ENCODE assay signal across 33 mouse cellular contexts in the genomic region with DNA sequence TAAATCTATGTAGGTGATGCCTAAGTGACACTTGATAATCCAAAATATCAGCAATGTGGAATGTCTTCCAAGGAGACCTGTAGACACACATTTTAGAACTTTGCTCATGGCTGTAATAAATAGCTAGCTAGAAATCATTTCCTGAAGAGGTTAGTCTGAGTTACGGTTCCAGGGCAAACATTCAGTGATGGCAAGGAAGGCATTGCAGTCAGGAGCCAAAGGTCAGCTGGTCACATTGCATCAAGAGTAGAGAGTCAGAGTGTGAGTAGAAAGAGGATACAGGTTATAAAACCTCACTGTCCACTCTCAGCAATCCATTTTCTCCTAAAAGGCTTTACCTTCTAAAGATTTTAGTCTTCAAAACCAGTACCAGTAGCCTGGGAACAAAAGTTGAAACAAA. TPM values are rescaled to one million over a fixed set of nuclear protein-coding genes. Genes with fewer than 3 reads are reported as not detected.
DNase-seq lines count a peak whose midpoint lies in the region; TF ChIP-seq lines count a peak whose summit lies in the region.
"Had no signal": no experiment of that assay in that cellular context is flagged by ENCODE, and none has a peak within 500 bp of the region (broad histone marks: within the 10 kb centered on the region; RNA-seq: fewer than 3 reads in every experiment).

No protein-coding gene starts in this region.

- H3K27me3 ChIP-seq in heart, adult 2 months (ENCODE audit: control insufficient read depth, insufficient read depth, low read length): 0 out of 2 replicates have a peak, but pooled peaks cover 1% of the 10 kb centered on the region
- H3K27me3 ChIP-seq: embryonic facial prominence, embryonic 13.5 days; forebrain, embryonic 12.5 days; forebrain, embryonic 15.5 days; heart, embryonic 12.5 days; heart, embryonic 15.5 days; hindbrain, embryonic 13.5 days had no signal

- H3K79me2 ChIP-seq in heart, adult 2 months (replicated peaks; ENCODE audit: control insufficient read depth, insufficient read depth, low read length): no peaks in the 10 kb centered on the region

- 65% methylated on average over 1 of the region's 1 CpGs for WGBS in heart, adult 2 months

- H3K36me3 ChIP-seq in heart, adult 2 months (ENCODE audit: control insufficient read depth, insufficient read depth, low read length): no peaks in the 10 kb centered on the region
- H3K36me3 ChIP-seq: embryonic facial prominence, embryonic 10.5 days; embryonic facial prominence, embryonic 13.5 days; forebrain, embryonic 12.5 days; forebrain, embryonic 15.5 days; heart, embryonic 12.5 days; heart, embryonic 15.5 days; hindbrain, embryonic 10.5 days; hindbrain, embryonic 13.5 days had no signal

- H3K4me3 ChIP-seq in heart, adult 2 months: no peak overlapping the region
- H3K4me3 ChIP-seq: embryonic facial prominence, embryonic 10.5 days; embryonic facial prominence, embryonic 13.5 days; erythroblast, embryonic 14.5 days; forebrain, embryonic 12.5 days; forebrain, embryonic 15.5 days; heart, embryonic 12.5 days; heart, embryonic 15.5 days; hindbrain, embryonic 10.5 days; hindbrain, embryonic 13.5 days had no signal

- no peak overlapping the region for H3K27ac ChIP-seq in heart, adult 2 months
- H3K27ac ChIP-seq: embryonic facial prominence, embryonic 10.5 days; embryonic facial prominence, embryonic 13.5 days; forebrain, embryonic 12.5 days; forebrain, embryonic 15.5 days; heart, embryonic 15.5 days; hindbrain, embryonic 10.5 days; hindbrain, embryonic 13.5 days had no signal

- no peak for TF ChIP-seq CTCF in heart, adult 2 months (IDR thresholded peaks at IDR 0.05)

- no peak overlapping the region for H3K9ac ChIP-seq in heart, adult 2 months (ENCODE audit: low read depth, low read length)
- H3K9ac ChIP-seq: embryonic facial prominence, embryonic 13.5 days; forebrain, embryonic 12.5 days; forebrain, embryonic 15.5 days; heart, embryonic 12.5 days; heart, embryonic 15.5 days; hindbrain, embryonic 13.5 days had no signal

- TF ChIP-seq EP300 in heart, adult 2 months (IDR thresholded peaks at IDR 0.05; ENCODE audit: insufficient read depth, low read depth, low read length): no peak

- intact Hi-C loops in heart, adult 2 months (cut with DNase I): no loop called here

- peak; percentile 43 for DNase-seq in heart, adult 11 months
- DNase-seq in heart, adult 2 months: no peak
- peak; percentile 56 to 67 for DNase-seq in kidney, adult 8-10 months
- DNase-seq in kidney, adult 18-20 months: no peak
- DNase-seq in kidney, postnatal 36 days: peak; percentile 57 to 60
- DNase-seq in kidney, postnatal 10 days: no peak
- DNase-seq: adrenal gland, adult 8-10 months; adrenal gland, postnatal 25 days; cerebellum, adult 11-12 months; cerebellum, adult 8-10 months; cerebellum, postnatal 10 days; cerebellum, postnatal 36 days; embryo, embryonic 11 days; gastrocnemius, postnatal 10 days; gastrocnemius, postnatal 36 days; heart, postnatal 10 days; heart, postnatal 36 days had no signal

- no peak for TF ChIP-seq POLR2A in heart, adult 2 months (IDR thresholded peaks at IDR 0.05; ENCODE audit: insufficient read depth, low read depth, low read length)

- H3K4me1 ChIP-seq in heart, adult 2 months (ENCODE audit: control insufficient read depth, insufficient read depth, low read length): no peaks in the 10 kb centered on the region
- H3K4me1 ChIP-seq: embryonic facial prominence, embryonic 10.5 days; embryonic facial prominence, embryonic 13.5 days; forebrain, embryonic 12.5 days; forebrain, embryonic 15.5 days; heart, embryonic 12.5 days; heart, embryonic 15.5 days; hindbrain, embryonic 10.5 days; hindbrain, embryonic 13.5 days had no signal

RNA-seq across cellular contexts. Expression of a gene that starts 9.9 kb away (rescaled TPM):
- total RNA-seq in heart, adult 2 months (2021): not detected
- not detected in 2 replicates for polyA plus RNA-seq in heart, adult 2 months (2012; rRNA removed)
- total RNA-seq: ES-E14; gastrocnemius, adult 18-20 months; gastrocnemius, postnatal 10 days; gastrocnemius, postnatal 36 days; granulocyte monocyte progenitor cell, adult 5-6 weeks; heart, postnatal 36 days had no signal
- polyA plus RNA-seq: brain, embryonic 14.5 days; cortical plate, adult 2 months; embryonic facial prominence, embryonic 10.5 days; embryonic facial prominence, embryonic 13.5 days; erythroblast, embryonic 14.5 days; forebrain, embryonic 12.5 days; forebrain, embryonic 15.5 days; heart, embryonic 12.5 days; heart, embryonic 15.5 days; hindbrain, embryonic 10.5 days; hindbrain, embryonic 13.5 days; hindbrain, embryonic 16.5 days had no signal

RNA-seq across cellular contexts. Expression of a gene that starts 43.2 kb away (rescaled TPM):
- total RNA-seq in heart, adult 2 months (2021): not detected
- polyA plus RNA-seq in heart, adult 2 months (2012; rRNA removed): 0.06 TPM in 1 of 2 replicates, not detected in the other
- total RNA-seq: adrenal gland, postnatal 25 days; ES-E14; gastrocnemius, adult 18-20 months; gastrocnemius, postnatal 10 days; gastrocnemius, postnatal 36 days; granulocyte monocyte progenitor cell, adult 5-6 weeks; heart, postnatal 10 days; heart, postnatal 36 days had no signal
- polyA plus RNA-seq: activated CD4-positive, CD25-positive, alpha-beta regulatory T cell, adult 4 months; brain, embryonic 14.5 days; cortical plate, adult 2 months; embryonic facial prominence, embryonic 10.5 days; embryonic facial prominence, embryonic 13.5 days; erythroblast, embryonic 14.5 days; forebrain, embryonic 12.5 days; forebrain, embryonic 15.5 days; heart, embryonic 12.5 days; heart, embryonic 15.5 days; hindbrain, embryonic 10.5 days; hindbrain, embryonic 13.5 days; hindbrain, embryonic 16.5 days had no signal

Comparison
In these comparisons a context has a peak if more than half of its experiments do, and no peak if none do; other contexts are left out.
1. DNase-seq: peak in heart, adult 11 months (single experiment), kidney, adult 8-10 months (2 of 2) and kidney, postnatal 36 days (2 of 2); none in heart, adult 2 months (0 of 2), kidney, adult 18-20 months (single experiment) and kidney, postnatal 10 days (single experiment).